Mouse (Mus musculus): ENCODE results near the gene Olfr205. TPM values are rescaled to one million over a fixed set of nuclear protein-coding genes. Genes with fewer than 3 reads are reported as not detected.

Gene Olfr205
- total RNA-seq (2023), result not detected

GRCm38 (mm10) chr16:59331038-59331437 is at the start of gene Olfr205:
Olfr205 (minus strand) TSS chr16:59331138.

GRCm38 (mm10) chr16:59363893-59364292 is 33.0 kb upstream of the Olfr205 start, which contains the start of gene Olfr209:
Olfr209 (minus strand) TSS chr16:59363993.

GRCm38 (mm10) chr16:59349146-59349545 is 18.2 kb upstream of the Olfr205 start, which contains the start of gene Olfr206:
Olfr206 (minus strand) TSS chr16:59349246.

GRCm38 (mm10) chr16:59318148-59318547 is 12.8 kb downstream of the Olfr205 start, which contains the start of gene Olfr204:
Olfr204 (minus strand) TSS chr16:59318248.

GRCm38 (mm10) chr16:59298581-59298980 is 32.4 kb downstream of the Olfr205 start, which contains the start of gene Olfr203:
Olfr203 (plus strand) TSS chr16:59298881.

GRCm38 (mm10) chr16:59286693-59287092 is 44.2 kb downstream of the Olfr205 start, which contains the start of gene Olfr202:
Olfr202 (minus strand) TSS chr16:59286793.

Other genes starting within 250 kb of the Olfr205 start
- gene Olfr191, start 241.3 kb downstream of the Olfr205 start, total RNA-seq (2023), result not detected
- not detected for gene Olfr193, start 219.3 kb downstream of the Olfr205 start, total RNA-seq (2023)
- not detected for gene Olfr194, start 210.1 kb downstream of the Olfr205 start, total RNA-seq (2023)
- gene Olfr195, start 184.1 kb downstream of the Olfr205 start, total RNA-seq (2023), result not detected
- gene Olfr196, start 160.7 kb downstream of the Olfr205 start, total RNA-seq (2023), result not detected
- gene Olfr198, start 127.6 kb downstream of the Olfr205 start, total RNA-seq (2023), result not detected
- not detected for gene Olfr199, start 111.4 kb downstream of the Olfr205 start, total RNA-seq (2023)
- not detected for gene Olfr201, start 58.5 kb downstream of the Olfr205 start, total RNA-seq (2023)
- gene Olfr202, start 44.3 kb downstream of the Olfr205 start, total RNA-seq (2023), result not detected
- not detected for gene Olfr203, start 32.3 kb downstream of the Olfr205 start, total RNA-seq (2023)
- not detected for gene Olfr204, start 12.9 kb downstream of the Olfr205 start, total RNA-seq (2023)
- not detected for gene Olfr206, start 18.1 kb upstream of the Olfr205 start, total RNA-seq (2023)
- not detected for gene Olfr209, start 32.9 kb upstream of the Olfr205 start, total RNA-seq (2023)
- not detected for gene Gabrr3, start 76.2 kb upstream of the Olfr205 start, total RNA-seq (2023)
- gene Riox2, start 140.6 kb upstream of the Olfr205 start, total RNA-seq (2023), result 10 to 100 TPM; 14.7 to 18.7 TPM

Measured in neutrophil, adult 59 days (primary cell).